ENCODE assay signal across 11 mouse cellular contexts in genomic region chr11:84028271-84029028, GRCm38 (mm10). TPM values are rescaled to one million over a fixed set of nuclear protein-coding genes. Genes with fewer than 3 reads are reported as not detected.
DNase-seq lines count a peak whose midpoint lies in the region; ATAC-seq and TF ChIP-seq lines count a peak whose summit lies in the region.
"Had no signal": no experiment of that assay in that cellular context is flagged by ENCODE, and none has a peak within 500 bp of the region (broad histone marks: within the 10 kb centered on the region; RNA-seq: fewer than 3 reads in every experiment).

No protein-coding gene starts in this region.

- peak; percentile 77; the same call in 1 of the 2 replicates for TF ChIP-seq EP300 in heart, adult 2 months (IDR thresholded peaks at IDR 0.05; ENCODE audit: insufficient read depth, low read depth, low read length)

- peak; percentile 48 for TF ChIP-seq CTCF in heart, adult 2 months (IDR thresholded peaks at IDR 0.05)

- peak overlapping the region; percentile 51 for H3K27ac ChIP-seq in heart, adult 2 months
- H3K27ac ChIP-seq in midbrain, embryonic 13.5 days, result no peak overlapping the region
- H3K27ac ChIP-seq: limb, embryonic 15.5 days had no signal

- H3K36me3 ChIP-seq in heart, adult 2 months (ENCODE audit: control insufficient read depth, insufficient read depth, low read length), result no peaks in the 10 kb centered on the region; the same call in 1 of the 2 replicates
- peaks cover 97% of the 10 kb centered on the region for H3K36me3 ChIP-seq in midbrain, embryonic 13.5 days

- no peaks in the 10 kb centered on the region; the same call in 1 of the 2 replicates for H3K79me2 ChIP-seq in heart, adult 2 months (replicated peaks; ENCODE audit: control insufficient read depth, insufficient read depth, low read length)

- no peak for ATAC-seq in midbrain, embryonic 13.5 days

- peaks cover 7% of the 10 kb centered on the region for H3K4me1 ChIP-seq in heart, adult 2 months (ENCODE audit: control insufficient read depth, insufficient read depth, low read length)
- H3K4me1 ChIP-seq in midbrain, embryonic 13.5 days (replicated peaks), result no peaks in the 10 kb centered on the region
- H3K4me1 ChIP-seq: limb, embryonic 15.5 days had no signal

- H3K9me3 ChIP-seq in midbrain, embryonic 13.5 days, result no peaks in the 10 kb centered on the region
- H3K9me3 ChIP-seq: limb, embryonic 15.5 days had no signal

- no peak overlapping the region for H3K4me3 ChIP-seq in heart, adult 2 months
- H3K4me3 ChIP-seq in midbrain, embryonic 13.5 days (replicated peaks), result no peak overlapping the region
- H3K4me3 ChIP-seq: limb, embryonic 15.5 days had no signal

- H3K4me2 ChIP-seq in midbrain, embryonic 13.5 days (replicated peaks), result no peak overlapping the region
- H3K4me2 ChIP-seq: limb, embryonic 15.5 days had no signal

- H3K9ac ChIP-seq in heart, adult 2 months (ENCODE audit: low read depth, low read length), result no peak overlapping the region
- H3K9ac ChIP-seq in midbrain, embryonic 13.5 days (replicated peaks), result no peak overlapping the region
- H3K9ac ChIP-seq: limb, embryonic 15.5 days had no signal

- DNase-seq in adrenal gland, adult 8-10 months, result peak; percentile 36
- no peak for DNase-seq in adrenal gland, adult 18-20 months (ENCODE audit: low spot score in 2 of 2)
- peak; percentile 44 for DNase-seq in 416B (ENCODE audit: low read depth)
- DNase-seq in heart, adult 2 months, result peak; percentile 73 to 78
- DNase-seq in lung, adult 18-20 months, result peak; percentile 73 to 88
- DNase-seq in cerebellum, postnatal 25 days, result no peak
- no peak for DNase-seq in T-cell, adult 2 months (ENCODE audit: low spot score)
- DNase-seq: cerebellum, adult 9-10 months; kidney, adult 9 months had no signal

- TF ChIP-seq POLR2A in heart, adult 2 months (IDR thresholded peaks at IDR 0.05; ENCODE audit: insufficient read depth, low read depth, low read length), result no peak

- WGBS in heart, adult 2 months, result 31% methylated on average over 9 of the region's 9 CpGs
- 91% methylated on average over 9 of the region's 9 CpGs for WGBS in midbrain, embryonic 13.5 days

- no peaks in the 10 kb centered on the region for H3K27me3 ChIP-seq in heart, adult 2 months (ENCODE audit: control insufficient read depth, insufficient read depth, low read length)
- no peaks in the 10 kb centered on the region for H3K27me3 ChIP-seq in midbrain, embryonic 13.5 days
- H3K27me3 ChIP-seq: limb, embryonic 15.5 days had no signal

- intact Hi-C loops in heart, adult 2 months (cut with DNase I), result no loop called here

RNA-seq across cellular contexts. Expression of gene Dusp14, which starts 40.6 kb away (rescaled TPM):
- 10 to 100 TPM in 2 of 4 experiments, 1 to 10 TPM in 2; 5.7 to 16.5 (median 9.4) TPM for total RNA-seq in adrenal gland, adult 8-10 months (2022)
- total RNA-seq in adrenal gland, adult 18-20 months (2021), result 10 to 100 TPM in 1 of 2 experiments, 1 to 10 TPM in 1; 6.7 to 19.3 TPM
- under 1 TPM; 0.34 to 0.48 TPM for total RNA-seq in heart, adult 2 months (2021)
- 1.2 and 3.5 TPM in 2 replicates for polyA plus RNA-seq in heart, adult 2 months (2012; rRNA removed)
- 8.2 and 9.1 TPM in 2 replicates for polyA plus RNA-seq in midbrain, embryonic 13.5 days (2015; fragmentation: Nextera tagmentation; extraction: Ambion mirVana)

Comparison
In these comparisons a context has a peak if more than half of its experiments do, and no peak if none do; other contexts are left out.
1. DNase-seq: peak in adrenal gland, adult 8-10 months (single experiment), 416B (single experiment), heart, adult 2 months (2 of 2) and lung, adult 18-20 months (2 of 2); none in adrenal gland, adult 18-20 months (0 of 2), cerebellum, postnatal 25 days (0 of 2) and T-cell, adult 2 months (single experiment).
2. RNA of gene Dusp14, which starts 40.6 kb away (total RNA-seq): 6.7 to 19.3 TPM in adrenal gland, adult 18-20 months and 5.7 to 16.5 TPM in adrenal gland, adult 8-10 months; 0.34 to 0.48 TPM in heart, adult 2 months; every median in the first group is over 4 times any median in the second.